Mouse (Mus musculus): Measurements from ENCODE around the gene L3hypdh.

L3hypdh gene

DNA sequence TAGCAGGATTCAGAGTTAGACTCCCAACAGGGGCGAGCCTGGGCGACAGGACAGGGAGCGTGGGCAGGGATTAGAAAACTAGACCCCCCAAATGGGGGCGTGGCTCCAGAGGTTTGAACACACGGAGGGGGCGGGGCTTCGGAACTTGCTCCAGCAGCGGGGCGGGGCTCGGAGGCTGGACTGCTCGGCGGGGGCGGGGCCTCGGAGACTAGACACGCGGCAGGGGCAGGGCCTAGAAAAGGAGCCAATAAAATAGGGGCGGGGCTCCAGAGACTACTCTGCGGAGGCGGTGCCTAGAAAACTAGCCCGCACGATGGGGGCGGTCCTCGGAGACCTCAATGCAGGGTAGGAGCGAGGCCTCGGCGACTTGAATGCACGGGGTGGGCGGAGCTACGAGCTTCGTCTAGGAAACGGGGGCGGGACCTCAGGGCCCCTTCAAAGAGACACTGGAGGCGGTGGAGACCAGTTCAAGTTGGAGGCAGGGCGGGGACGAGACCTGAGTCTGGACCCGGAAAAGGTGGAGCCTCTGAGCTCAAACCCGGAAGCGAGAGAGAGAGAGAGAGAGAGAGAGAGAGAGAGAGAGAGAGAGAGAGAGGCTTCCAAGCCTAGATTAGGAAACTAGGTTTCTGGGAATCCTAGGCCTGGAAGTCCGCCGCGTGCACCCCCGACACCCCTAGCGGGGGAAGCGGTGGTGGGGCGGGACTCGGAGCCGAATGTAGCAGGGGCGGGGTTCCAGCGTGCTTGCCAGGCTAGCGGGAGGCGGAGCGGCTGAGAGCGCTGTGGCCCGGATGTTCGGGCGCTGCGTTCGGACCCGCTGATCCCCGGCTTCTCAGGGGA, at the start of gene L3hypdh, which contains the start of gene Jkamp:
Gene L3hypdh (minus strand): TSS at position 111 of the 837 bp plus-strand sequence.
Gene Jkamp (plus strand): TSS at position 261 of the 837 bp plus-strand sequence.
- DNase-seq (ENCODE audit: low spot score in 2 of 2) = peak; percentile 99

DNA sequence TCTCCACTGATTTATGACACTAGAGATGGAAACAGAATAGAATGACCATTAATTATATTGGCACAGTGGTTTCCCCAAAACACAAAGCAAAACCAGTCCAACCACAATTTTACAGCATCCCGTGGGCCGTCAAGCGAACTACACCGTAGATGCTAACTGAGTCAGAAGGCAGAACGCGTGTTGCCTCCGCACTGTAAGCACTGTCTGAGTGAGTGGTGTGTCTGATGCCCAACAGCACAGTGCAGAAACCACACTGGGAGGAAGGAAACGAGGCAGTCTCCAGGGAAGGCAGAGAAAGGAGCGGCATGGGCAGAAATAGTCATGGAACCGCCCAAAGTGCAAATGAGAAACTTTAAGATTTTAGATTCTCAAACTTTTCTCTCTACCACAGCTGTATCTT, 44.0 kb upstream of the L3hypdh start:
- DNase-seq (ENCODE audit: low spot score in 2 of 2) = no peak

DNA sequence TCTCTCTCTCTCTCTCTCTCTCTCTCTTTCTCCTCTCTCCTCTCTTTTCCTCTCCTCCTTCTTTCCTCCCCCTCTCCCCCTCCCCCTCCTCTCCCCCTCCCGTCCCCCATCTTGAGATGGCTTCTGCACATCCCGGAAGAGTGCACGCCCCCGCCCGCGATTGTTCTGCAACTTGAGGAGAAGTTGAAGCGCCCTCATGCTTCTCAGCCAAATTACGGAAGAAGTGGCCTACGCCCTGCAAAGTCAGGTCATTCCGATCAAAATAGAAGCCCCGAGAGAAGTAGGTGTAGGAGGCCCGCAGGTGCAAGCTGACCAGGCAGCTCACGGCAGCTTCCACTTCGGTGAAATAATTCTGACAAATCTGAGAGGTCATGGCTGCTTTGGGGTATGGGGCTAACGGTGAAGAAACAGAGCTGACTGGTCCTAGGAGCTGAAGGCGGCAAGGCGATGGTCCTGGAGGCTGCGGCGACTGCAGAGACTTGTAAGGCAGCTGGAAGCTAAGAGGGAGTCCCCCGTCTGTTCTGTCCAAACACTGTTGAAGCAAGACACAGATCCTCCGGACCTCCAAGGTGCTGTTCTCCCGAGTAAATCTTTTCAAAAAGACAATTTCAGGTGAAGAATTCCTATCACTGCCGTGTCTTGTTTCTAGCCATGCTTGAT, 30.6 kb upstream of the L3hypdh start:
- no peak for DNase-seq (ENCODE audit: low spot score in 2 of 2)

DNA sequence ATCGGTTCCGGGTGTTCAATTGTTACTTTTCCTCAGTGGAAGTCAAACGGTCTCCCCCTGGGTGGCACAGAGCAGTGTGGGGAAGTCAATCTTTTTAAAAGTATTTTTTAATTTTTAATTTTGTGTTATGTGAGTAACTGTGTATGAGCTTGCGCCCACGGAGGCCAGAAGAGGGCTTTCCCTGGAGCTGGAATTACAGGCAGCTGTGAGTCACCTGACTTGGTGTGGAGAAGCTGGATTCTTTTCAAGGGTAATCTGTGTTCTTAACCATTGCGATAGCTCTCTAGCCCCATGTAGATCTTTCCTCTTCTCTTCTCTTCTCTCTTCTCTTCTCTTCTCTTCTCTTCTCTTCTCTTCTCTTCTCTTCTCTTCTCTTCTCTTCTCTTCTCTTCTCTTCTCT, 29.9 kb upstream of the L3hypdh start:
- no peak for DNase-seq (ENCODE audit: low spot score in 2 of 2)

DNA sequence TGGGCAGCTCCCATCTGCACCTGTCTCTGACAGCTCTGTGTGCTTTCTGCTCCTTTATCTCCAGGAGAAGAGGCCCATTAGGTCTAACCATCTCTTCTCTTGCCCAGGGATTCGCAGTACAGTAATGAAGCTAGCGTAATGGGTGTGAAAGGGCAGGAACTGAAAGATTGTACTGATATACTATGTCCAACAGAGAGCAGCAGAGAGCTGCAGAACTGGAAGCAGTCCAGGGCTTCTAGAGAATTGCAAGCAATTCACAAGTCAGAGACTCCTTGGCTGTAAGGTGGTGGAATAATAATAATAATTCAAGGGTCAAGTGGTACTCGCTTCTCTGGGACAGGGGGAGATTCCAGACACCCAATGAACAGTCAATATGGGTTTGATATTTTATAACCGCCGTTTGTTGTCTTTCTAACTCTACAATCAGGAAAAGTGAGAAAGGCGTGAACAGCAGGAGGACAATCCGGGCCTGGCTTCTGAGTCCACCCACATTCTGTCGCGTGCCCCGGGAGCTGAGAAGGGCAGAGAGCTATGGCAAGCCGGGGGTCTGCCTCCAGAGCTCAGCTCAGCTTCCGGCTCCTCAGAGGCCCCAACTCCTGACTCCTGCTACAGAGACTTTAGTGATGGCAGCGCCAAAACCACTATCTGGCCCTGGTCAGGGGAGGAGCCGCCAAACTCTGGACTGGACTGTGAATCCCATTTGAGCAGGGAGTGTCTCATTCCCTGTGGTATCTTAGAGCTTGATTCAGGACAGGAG, 19.5 kb upstream of the L3hypdh start:
- peak; percentile 25 to 60 for DNase-seq (ENCODE audit: low spot score in 2 of 2)

DNA sequence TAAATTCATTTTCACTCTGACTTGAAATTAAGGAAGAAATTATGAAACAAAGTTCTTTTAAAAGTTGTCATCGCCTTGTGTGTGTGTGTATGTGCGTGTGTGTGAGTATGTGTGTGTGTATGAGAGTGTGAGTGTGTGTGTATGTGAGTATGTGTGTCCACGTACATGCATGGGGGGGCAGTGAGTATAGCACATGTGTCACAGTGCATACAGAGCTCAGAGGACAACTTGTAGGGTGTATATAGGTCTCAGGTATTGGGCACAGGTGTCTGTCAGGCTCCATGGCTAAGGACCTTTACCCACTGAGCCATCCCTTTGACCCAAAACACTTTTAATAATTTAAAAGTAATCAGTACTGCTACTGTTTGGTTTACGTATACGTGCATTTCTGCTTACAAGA, 18.8 kb upstream of the L3hypdh start:
- DNase-seq (ENCODE audit: low spot score in 2 of 2) = no peak

DNA sequence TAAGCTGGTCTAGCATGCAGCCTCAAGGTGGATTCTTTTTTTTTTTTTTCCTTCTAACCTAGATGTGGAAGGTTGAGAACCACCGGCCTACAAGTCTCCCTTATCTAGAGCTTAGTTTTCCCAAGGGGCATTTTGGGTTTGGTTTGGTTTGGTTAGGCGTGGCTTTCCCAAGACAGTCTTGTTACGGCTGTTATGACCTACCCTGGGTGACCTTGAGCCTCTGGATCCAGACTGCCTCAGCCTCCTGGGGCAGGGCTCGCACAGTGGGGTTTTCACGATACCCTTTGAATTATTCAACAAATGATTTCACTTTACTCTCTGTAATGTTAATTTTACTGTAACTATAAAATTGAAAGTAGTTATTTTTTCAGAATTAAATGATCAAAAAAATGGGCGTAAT, 17.5 kb upstream of the L3hypdh start:
- DNase-seq (ENCODE audit: low spot score in 2 of 2) = no peak

DNA sequence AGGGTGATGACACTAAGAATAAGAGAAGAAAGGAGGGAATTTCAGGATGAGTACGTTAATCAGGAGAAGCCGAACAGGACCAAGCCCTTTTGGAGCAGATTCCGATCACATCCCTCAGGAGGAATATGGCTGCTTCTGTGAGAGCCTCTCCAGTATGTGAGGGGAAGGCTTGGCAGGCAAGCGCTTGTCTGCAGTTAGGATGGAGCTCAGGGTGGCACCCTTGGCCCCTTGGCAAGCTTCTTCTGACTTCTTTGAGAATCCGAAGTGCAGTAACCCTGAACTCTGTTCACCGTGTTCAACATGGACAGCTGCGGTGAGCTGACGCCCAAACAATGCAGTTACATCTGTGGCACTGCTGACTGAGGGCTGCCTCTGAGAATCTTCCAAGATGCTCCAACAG, 11.7 kb upstream of the L3hypdh start:
- DNase-seq (ENCODE audit: low spot score in 2 of 2) = no peak

DNA sequence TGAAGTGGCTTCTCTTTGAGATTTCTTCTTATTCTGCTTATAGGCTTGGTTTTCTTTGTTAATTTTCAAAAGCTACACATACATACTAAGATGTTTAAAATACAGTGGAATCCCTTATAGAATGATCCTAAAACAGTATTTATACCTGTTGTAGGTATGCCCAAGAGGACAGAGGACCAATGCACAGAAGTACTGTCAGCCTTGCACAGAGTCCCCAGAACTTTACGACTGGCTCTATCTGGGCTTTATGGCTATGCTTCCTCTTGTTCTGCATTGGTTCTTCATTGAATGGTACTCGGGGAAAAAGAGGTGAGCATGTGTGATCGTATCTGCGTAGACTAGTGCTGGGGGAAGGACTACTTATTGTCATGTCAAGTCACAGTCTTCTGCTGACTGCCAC, 4.6 kb upstream of the L3hypdh start:
- no peak for DNase-seq (ENCODE audit: low spot score in 2 of 2)

DNA sequence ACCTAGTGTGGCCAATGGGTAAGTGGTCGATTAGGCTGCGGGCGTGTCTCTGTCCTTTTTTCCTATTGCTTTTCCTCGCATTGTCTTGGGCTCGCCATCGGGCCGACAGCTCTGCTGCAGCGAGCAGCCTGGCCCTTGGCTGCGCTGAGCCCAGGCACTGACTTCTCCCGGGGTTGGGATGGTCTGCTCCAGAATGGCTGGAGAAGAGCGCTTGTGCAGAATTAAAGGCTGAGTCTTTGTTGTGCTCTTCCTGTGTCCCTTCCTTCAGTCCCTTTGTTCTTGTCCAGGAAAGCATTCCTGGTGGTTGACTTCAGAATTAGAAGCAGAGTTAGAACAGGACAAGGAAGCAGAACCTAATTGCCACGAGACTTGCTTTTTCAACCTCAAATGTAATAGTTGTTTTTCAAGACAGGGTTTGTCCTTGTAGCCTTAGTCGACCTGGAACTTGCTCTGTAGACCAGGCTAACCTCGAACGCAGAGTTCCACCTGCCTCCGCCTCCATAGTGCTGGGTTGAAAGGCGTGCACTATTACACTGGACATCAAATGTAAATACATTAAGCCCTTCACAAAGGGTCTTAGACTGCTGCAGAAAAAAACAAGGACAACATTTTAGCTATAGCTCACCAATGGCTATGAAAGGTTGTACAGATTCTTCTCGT, 1.1 kb upstream of the L3hypdh start:
- DNase-seq (ENCODE audit: low spot score in 2 of 2) = no peak

DNA sequence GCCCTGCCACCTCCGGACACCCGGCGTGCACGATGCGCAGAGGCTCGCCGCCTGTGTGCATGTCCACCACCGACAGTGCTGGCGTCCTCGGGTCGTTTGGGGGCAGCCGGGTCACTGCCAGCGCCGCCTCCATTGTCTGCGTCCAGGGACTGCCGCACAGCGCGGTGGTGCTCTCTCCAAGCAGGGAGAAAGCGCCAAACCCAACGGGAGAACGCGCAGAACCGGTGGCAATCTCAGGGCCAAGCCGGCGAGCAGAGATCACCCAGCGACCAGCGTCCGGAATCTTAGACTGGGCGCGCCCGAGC, 263 bp downstream of the L3hypdh start:
- DNase-seq (ENCODE audit: low spot score in 2 of 2) = no peak

DNA sequence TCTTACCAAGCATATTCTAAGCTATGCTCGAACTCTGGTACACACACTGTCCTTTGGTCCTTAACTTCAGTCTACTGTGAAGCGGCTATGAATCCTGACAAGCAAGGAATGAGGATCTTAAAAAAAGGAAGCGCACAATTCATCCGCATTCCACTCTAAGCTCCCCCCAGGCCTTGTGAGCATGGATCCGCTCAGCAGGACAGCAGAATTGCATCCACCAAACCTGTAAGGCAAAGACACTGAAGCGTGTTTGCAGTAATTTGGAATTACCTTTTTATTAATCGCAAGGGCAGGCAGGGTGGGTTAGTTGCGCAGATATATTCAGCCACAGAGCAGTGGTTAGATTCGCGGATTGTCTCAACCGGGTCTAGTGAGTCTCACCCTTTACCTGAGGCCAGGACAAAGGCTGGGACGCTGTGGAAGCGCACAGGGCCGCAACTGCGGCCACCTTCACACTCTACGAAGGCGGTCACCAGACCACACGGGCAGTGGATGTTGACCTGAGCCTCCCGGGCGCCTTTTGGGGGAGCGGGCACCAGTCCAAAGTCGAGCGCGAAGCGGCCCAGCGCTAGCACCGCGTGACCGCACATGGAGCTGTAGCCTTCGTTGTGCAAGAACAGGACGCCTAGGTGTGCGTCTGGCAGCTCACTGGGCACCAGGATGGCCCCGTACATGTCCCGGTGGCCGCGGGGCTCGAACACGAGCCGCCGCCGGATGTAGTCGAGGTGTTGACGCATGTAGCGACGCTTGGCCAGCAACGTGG, 797 bp downstream of the L3hypdh start:
- no peak for DNase-seq (ENCODE audit: low spot score in 2 of 2)

DNA sequence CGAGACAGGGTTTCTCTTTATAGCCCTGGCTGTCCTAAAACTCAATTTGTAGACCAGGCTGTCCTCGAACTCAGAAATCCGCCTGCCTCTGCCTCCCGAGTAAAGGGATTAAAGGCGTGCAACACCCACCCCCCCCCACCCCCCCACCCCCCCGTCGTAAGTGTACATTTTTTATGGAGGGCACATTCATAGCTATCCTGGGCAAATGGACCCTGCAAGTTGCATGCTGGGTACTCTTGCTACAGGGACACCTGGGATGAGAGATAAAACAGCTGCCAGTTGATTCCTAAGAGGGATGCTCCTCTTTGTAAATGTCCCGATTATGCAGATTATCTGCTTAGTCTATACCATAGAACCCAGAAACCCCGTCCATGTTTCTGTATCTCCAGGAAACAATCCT, 2.0 kb downstream of the L3hypdh start:
- no peak for DNase-seq (ENCODE audit: low spot score in 2 of 2)

DNA sequence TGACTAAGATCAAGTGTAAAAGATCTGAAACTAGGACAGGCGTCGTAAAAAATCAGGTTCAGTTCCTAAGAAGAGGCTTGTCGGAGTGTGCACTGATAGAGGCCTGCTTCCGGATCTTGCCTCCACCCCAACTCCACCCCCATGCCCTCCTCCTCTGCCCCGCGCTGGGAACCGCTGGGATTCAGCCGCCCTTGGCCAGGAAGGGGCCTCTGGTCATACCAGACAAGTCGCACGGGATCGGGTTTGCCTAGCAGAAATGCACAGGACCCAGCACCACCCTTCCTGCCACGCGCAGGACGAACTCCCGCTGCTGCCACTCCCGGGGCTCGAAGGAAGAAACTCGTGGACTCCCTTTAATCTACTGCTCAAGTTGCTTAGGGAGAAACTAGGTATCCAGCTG, 2.9 kb downstream of the L3hypdh start:
- DNase-seq (ENCODE audit: low spot score in 2 of 2) = no peak

DNA sequence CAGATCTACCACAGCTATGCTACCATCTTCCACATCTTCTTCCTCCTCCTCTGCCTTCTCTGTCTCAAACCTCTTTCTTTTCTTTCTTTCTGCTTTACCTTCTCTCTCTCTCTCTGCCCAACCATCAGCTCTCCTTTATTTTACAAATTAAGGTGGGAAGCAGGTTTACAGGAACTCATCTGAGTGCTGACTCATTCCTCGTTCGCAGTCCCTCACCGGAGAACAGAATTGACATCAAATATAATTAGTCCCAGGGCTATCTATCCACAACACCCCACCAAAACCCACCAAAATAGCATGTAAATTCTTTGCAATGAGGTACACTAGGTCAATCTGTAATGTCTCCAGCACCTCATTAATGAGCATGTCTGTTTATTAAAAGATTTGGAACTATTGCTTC, 3.3 kb downstream of the L3hypdh start:
- DNase-seq (ENCODE audit: low spot score in 2 of 2) = no peak

DNA sequence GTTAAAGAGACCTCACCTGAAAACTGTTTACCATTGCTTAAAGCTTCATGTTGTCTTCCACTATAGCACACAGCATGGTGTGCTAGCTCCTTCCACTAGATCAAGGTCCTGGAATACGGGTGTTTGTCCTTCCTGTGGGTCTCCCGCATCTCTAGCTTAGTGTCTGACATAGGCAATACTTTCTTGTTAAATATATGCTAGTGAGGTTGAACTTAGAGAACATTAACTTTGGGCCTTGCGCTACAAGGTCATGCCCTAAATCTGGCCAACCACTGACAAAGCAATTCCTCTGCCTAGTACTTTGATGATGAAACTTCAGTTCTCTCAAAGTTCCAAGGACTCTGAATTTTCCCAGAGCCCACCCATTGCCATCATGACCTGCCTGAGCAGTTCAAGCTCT, 7.0 kb downstream of the L3hypdh start:
- no peak for DNase-seq (ENCODE audit: low spot score in 2 of 2)

DNA sequence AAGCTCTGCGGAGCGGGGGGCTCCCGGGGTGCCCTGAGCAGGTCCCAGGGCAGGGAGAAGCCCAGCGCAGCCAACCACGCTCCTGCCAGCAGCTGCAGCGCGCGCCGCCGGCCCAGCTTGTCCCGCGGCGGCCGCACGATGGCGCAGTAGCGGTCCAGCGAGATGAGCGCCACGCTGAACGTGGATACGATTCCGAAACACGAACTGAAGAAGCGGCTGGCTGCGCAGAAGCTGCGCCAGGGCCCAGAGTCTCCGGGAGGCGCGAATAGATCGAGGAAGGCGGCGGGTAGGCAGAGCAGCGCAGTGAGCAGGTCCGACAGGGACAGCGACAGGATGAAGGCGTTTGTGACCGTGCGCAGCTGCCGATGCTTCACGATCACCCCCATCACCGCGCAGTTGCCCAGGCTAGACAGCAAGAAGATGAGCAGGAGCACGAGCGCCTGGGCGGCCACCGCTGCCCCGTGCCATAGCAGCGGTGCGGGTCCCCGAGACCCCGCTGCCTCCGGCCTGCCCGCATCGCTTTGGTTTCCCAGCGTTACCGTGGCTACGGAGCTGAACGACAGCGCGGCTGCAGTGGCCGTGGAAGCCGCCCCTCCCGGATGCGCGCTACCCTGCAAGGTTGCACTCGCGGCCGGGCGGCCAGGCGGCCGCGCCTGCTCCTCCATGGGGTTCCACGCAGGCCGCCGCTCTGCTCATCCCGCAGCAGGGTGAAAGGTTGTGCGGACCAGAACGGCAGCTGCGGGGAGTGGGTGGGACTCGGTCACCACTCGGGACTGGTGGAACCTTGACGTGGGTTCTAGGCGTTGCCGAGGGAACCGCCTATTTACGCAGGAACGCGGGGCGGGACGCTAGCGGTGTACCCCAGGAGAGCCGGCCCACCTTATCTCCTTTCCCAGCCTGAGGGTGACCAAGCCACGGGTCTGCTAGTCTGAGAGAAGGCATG, 14.6 kb downstream of the L3hypdh start, which contains the start of gene Gpr135:
Gene Gpr135 (minus strand): TSS at position 799 of the 943 bp plus-strand sequence.
- DNase-seq (ENCODE audit: low spot score in 2 of 2) = peak; percentile 70 to 85

DNA sequence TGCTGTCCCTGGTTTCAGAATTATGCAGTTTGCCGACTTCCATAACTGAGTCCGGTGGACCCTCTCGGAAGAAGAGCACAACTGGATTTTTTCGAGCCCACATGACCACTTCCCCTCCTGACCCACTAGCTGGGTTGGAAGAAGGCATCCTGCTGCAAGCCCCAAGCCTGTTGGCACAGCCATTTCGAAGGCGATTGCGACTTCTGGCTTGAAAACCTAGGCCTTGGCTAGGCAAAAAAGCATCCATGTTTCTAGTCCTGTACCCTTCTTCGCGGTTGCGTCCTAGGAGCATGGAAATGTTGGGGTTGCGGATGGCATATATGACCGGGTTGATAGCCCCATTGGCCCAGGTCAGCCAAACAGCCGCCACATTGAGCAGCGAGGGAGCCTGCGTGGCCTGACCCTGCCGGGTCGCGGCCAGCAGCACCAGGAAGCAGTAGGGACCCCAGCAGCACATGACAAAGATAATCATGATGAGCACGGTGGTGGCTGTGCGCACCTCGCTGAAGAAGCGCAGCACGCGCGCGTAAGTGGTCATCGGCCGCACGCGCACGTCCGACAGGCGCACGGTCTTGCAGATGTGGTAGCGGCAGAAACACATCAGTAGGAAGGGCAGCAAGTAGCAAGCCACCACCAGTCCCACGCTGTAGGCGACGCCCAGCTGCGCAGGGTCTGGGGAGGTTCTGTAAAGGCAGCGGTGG, 15.5 kb downstream of the L3hypdh start:
- DNase-seq (ENCODE audit: low spot score in 2 of 2) = peak in 1 of 2 experiments; percentile 15

DNA sequence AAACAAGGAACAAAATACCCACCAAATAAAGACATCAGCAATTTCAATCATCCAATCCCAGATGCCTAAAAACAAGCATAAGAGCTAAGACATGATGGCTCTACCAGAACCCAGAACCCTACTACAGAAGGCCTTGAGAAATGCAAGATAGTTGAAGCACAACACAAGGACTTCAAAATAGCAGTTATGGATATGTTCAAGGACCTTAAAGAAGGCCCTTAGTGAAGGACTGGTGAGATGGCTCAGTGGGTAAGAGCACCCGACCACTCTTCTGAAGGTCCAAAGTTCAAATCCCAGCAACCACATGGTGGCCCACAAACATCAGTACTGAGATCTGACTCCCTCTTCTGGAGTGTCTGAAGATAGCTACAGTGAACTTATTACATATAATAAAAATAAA, 27.5 kb downstream of the L3hypdh start:
- DNase-seq (ENCODE audit: low spot score in 2 of 2) = no peak

DNA sequence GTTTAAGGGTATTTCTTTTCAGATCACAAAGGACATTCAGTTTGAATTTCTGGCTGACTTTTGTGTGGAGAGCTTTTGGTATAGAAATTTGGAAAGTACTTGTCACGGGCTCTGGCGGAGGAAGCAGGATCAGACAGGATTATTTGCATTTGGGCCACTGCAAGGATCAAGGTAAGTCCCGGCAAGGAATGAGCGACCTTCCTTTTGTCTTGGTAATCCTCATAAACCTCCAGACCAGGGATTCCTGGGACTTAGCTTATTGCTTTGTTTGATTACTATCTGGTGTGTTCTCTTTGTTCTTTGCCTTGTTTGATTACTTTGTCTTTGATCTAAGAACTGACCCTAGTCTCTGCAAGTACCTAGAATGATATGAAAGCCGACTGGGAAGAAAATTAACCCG, 31.4 kb downstream of the L3hypdh start:
- no peak for DNase-seq (ENCODE audit: low spot score in 2 of 2)

Measured in frontal cortex, postnatal 10 days (tissue).